Mouse (Mus musculus): Measurements from ENCODE around the gene Yars2. TPM values are rescaled to one million over a fixed set of nuclear protein-coding genes. Genes with fewer than 3 reads are reported as not detected.
A peak's percentile ranks its signal among the peaks of the same experiment; 100 is the strongest.

The Yars2 gene
- 33.8 and 41.6 TPM in 2 replicates for polyA plus RNA-seq (2012; rRNA removed)

GRCm38 (mm10) chr16:16302369-16303137 lies at the start of gene Yars2:
TSS of gene Yars2 (plus strand) at chr16:16302965.
- Histone ChIP-seq H3K27ac (ENCODE audit: control insufficient read depth, insufficient read depth, low read length) (peak within 1 kb of the TSS; percentile 48), H3K4me1 (replicated peaks; ENCODE audit: control insufficient read depth, insufficient read depth, low read length) (peaks cover 3% of the 10 kb centered on the region; the same call in 1 of the 2 replicates), H3K27me3 (ENCODE audit: control insufficient read depth, insufficient read depth, low read length) (no peaks in the 10 kb centered on the region), H3K4me3 (ENCODE audit: control insufficient read depth, insufficient read depth, low read length) (peak within 1 kb of the TSS; percentile 70), H3K36me3 (ENCODE audit: control insufficient read depth, insufficient read depth, low read length) (peaks cover 5% of the 10 kb centered on the region)
- DNase-seq: peak; percentile 86
- under 1% methylated on average over 50 of the region's 50 CpGs for WGBS
- TF ChIP-seq CTCF (IDR thresholded peaks at IDR 0.05; ENCODE audit: borderline replicate concordance, control insufficient read depth, extremely low read depth, insufficient read depth, low read length, poor library complexity): peak; percentile 33; the same call in 1 of the 2 replicates
- peak; percentile 86 for TF ChIP-seq POLR2A (IDR thresholded peaks at IDR 0.05; ENCODE audit: control insufficient read depth, extremely low read depth, insufficient read depth, low read length, poor library complexity)

DNA sequence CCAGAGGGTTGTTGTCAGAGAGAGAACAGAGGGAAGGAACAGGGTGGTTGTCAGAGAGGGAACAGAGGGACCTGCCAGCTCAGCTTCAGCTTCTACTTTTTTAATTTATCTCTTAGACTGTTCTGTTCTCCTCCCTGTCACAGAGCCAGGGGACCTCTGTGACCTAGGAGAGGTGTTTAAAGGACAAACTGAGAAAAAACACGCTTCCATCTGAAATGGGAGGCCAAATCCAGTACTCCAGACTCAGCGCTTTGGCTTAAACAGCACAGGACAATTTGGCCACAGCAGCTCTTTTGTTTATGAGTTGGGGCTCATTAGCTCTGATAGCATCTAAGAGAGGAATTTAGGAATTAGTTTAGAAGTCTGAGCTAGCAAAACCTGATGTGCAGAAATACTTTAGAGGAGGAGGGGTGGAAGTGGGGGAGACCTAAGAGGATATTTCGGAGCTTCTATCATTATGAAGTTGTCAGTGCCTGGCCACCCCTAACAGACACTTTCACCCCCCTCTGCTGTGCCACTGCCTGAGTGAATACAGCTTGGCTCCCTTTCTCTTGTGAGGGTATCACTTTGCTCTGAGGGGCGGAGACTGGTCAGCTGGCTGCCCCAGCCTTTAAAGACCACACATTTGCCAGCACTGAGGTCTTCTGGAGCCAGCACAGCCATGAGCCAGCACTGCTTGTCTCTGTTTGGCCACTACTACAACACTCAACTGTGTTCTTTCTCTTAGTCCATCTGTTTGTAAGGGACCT lies 49.3 kb upstream of the Yars2 start:
- TF ChIP-seq CTCF (IDR thresholded peaks at IDR 0.05; ENCODE audit: borderline replicate concordance, control insufficient read depth, extremely low read depth, insufficient read depth, low read length, poor library complexity) (no peak), POLR2A (IDR thresholded peaks at IDR 0.05; ENCODE audit: control insufficient read depth, extremely low read depth, insufficient read depth, low read length, poor library complexity) (no peak)
- WGBS: 86% methylated on average over 4 of the region's 4 CpGs
- H3K27me3 ChIP-seq (ENCODE audit: control insufficient read depth, insufficient read depth, low read length): no peaks in the 10 kb centered on the region
- H3K36me3 ChIP-seq (ENCODE audit: control insufficient read depth, insufficient read depth, low read length): no peaks in the 10 kb centered on the region
- no peaks in the 10 kb centered on the region for H3K4me1 ChIP-seq (replicated peaks; ENCODE audit: control insufficient read depth, insufficient read depth, low read length)
- H3K27ac ChIP-seq (ENCODE audit: control insufficient read depth, insufficient read depth, low read length): no peak overlapping the region
- H3K4me3 ChIP-seq (ENCODE audit: control insufficient read depth, insufficient read depth, low read length): no peak overlapping the region
- no peak for DNase-seq

GRCm38 (mm10) chr16:16255217-16255616 lies 47.5 kb upstream of the Yars2 start:
- Histone ChIP-seq H3K4me3 (ENCODE audit: control insufficient read depth, insufficient read depth, low read length) (no peak overlapping the region), H3K27ac (ENCODE audit: control insufficient read depth, insufficient read depth, low read length) (no peak overlapping the region), H3K27me3 (ENCODE audit: control insufficient read depth, insufficient read depth, low read length) (no peaks in the 10 kb centered on the region), H3K4me1 (replicated peaks; ENCODE audit: control insufficient read depth, insufficient read depth, low read length) (no peaks in the 10 kb centered on the region), H3K36me3 (ENCODE audit: control insufficient read depth, insufficient read depth, low read length) (no peaks in the 10 kb centered on the region)
- no peak for TF ChIP-seq CTCF (IDR thresholded peaks at IDR 0.05; ENCODE audit: borderline replicate concordance, control insufficient read depth, extremely low read depth, insufficient read depth, low read length, poor library complexity)
- no peak for TF ChIP-seq POLR2A (IDR thresholded peaks at IDR 0.05; ENCODE audit: control insufficient read depth, extremely low read depth, insufficient read depth, low read length, poor library complexity)
- DNase-seq: no peak
- 58% methylated on average over 1 of the region's 1 CpGs for WGBS

- no peak for TF ChIP-seq POLR2A (IDR thresholded peaks at IDR 0.05; ENCODE audit: control insufficient read depth, extremely low read depth, insufficient read depth, low read length, poor library complexity)
- TF ChIP-seq CTCF (IDR thresholded peaks at IDR 0.05; ENCODE audit: borderline replicate concordance, control insufficient read depth, extremely low read depth, insufficient read depth, low read length, poor library complexity): no peak
- Histone ChIP-seq H3K4me1 (replicated peaks; ENCODE audit: control insufficient read depth, insufficient read depth, low read length) (no peaks in the 10 kb centered on the region), H3K27me3 (ENCODE audit: control insufficient read depth, insufficient read depth, low read length) (no peaks in the 10 kb centered on the region), H3K36me3 (ENCODE audit: control insufficient read depth, insufficient read depth, low read length) (no peaks in the 10 kb centered on the region), H3K4me3 (ENCODE audit: control insufficient read depth, insufficient read depth, low read length) (no peak overlapping the region), H3K27ac (ENCODE audit: control insufficient read depth, insufficient read depth, low read length) (no peak overlapping the region)
- WGBS: 82% methylated on average over 7 of the region's 7 CpGs
- no peak for DNase-seq
Observed at GRCm38 (mm10) chr16:16255874-16256273, 46.9 kb upstream of the Yars2 start.

- Histone ChIP-seq H3K27ac (ENCODE audit: control insufficient read depth, insufficient read depth, low read length) (no peak overlapping the region), H3K36me3 (ENCODE audit: control insufficient read depth, insufficient read depth, low read length) (no peaks in the 10 kb centered on the region), H3K4me3 (ENCODE audit: control insufficient read depth, insufficient read depth, low read length) (no peak overlapping the region), H3K4me1 (replicated peaks; ENCODE audit: control insufficient read depth, insufficient read depth, low read length) (no peaks in the 10 kb centered on the region), H3K27me3 (ENCODE audit: control insufficient read depth, insufficient read depth, low read length) (no peaks in the 10 kb centered on the region)
- no peak for DNase-seq
- WGBS: 98% methylated on average over 1 of the region's 1 CpGs
- TF ChIP-seq POLR2A (IDR thresholded peaks at IDR 0.05; ENCODE audit: control insufficient read depth, extremely low read depth, insufficient read depth, low read length, poor library complexity) (no peak), CTCF (IDR thresholded peaks at IDR 0.05; ENCODE audit: borderline replicate concordance, control insufficient read depth, extremely low read depth, insufficient read depth, low read length, poor library complexity) (no peak)
Observed at GRCm38 (mm10) chr16:16256672-16257071, 46.1 kb upstream of the Yars2 start.

GRCm38 (mm10) chr16:16260882-16261281 lies 41.9 kb upstream of the Yars2 start:
- TF ChIP-seq POLR2A (IDR thresholded peaks at IDR 0.05; ENCODE audit: control insufficient read depth, extremely low read depth, insufficient read depth, low read length, poor library complexity) (no peak), CTCF (IDR thresholded peaks at IDR 0.05; ENCODE audit: borderline replicate concordance, control insufficient read depth, extremely low read depth, insufficient read depth, low read length, poor library complexity) (no peak)
- Histone ChIP-seq H3K4me1 (replicated peaks; ENCODE audit: control insufficient read depth, insufficient read depth, low read length) (no peaks in the 10 kb centered on the region), H3K27ac (ENCODE audit: control insufficient read depth, insufficient read depth, low read length) (no peak overlapping the region), H3K27me3 (ENCODE audit: control insufficient read depth, insufficient read depth, low read length) (no peaks in the 10 kb centered on the region), H3K4me3 (ENCODE audit: control insufficient read depth, insufficient read depth, low read length) (no peak overlapping the region), H3K36me3 (ENCODE audit: control insufficient read depth, insufficient read depth, low read length) (no peaks in the 10 kb centered on the region)
- WGBS: 98% methylated on average over 5 of the region's 5 CpGs
- no peak for DNase-seq

All from thymus, adult 2 months (tissue).